Mouse (Mus musculus) spleen, adult 2 months (tissue): ENCODE measurements around the gene Anxa5. TPM values are rescaled to one million over a fixed set of nuclear protein-coding genes. Genes with fewer than 3 reads are reported as not detected.

Source experiments
- DNase-seq, 2 experiments: peaks; one replicate each; pipeline versions ENCODE4 v3.0.0 to v3.0.0-alpha.2; 2012 to 2021; ENCODE audit warnings: low spot score in 2 of 2, low read depth in 1 of 2
- H3K27ac ChIP-seq: fragments of 200-500 bp; 2 replicates; pipeline ENCODE4 v1.5.1; 2012; ENCODE audit warnings: low read length, inconsistent platforms; ENCODE audit not compliant: insufficient read depth
- H3K27me3 ChIP-seq: fragments of 200-500 bp; 2 replicates; pipeline ENCODE4 v1.6.1; 2012; ENCODE audit warnings: mild to moderate bottlenecking, moderate library complexity, low read length, inconsistent platforms; ENCODE audit not compliant: control insufficient read depth, insufficient read depth
- H3K36me3 ChIP-seq: fragments of 200-500 bp; 2 replicates; pipeline ENCODE4 v1.6.1; 2012; ENCODE audit warnings: mild to moderate bottlenecking, low read length, inconsistent platforms; ENCODE audit not compliant: control insufficient read depth, insufficient read depth
- H3K4me1 ChIP-seq: fragments of 200-500 bp; 2 replicates; pipeline ENCODE4 v1.6.1; 2011; ENCODE audit warnings: inconsistent platforms; ENCODE audit not compliant: control insufficient read depth, insufficient read depth, insufficient read length
- H3K4me3 ChIP-seq: fragments of 200-500 bp; 2 replicates; pipeline ENCODE4 v1.5.1; 2011; ENCODE audit warnings: mild to moderate bottlenecking, inconsistent platforms; ENCODE audit not compliant: insufficient read depth, insufficient read length; ENCODE audit errors: extremely low read depth
- CTCF ChIP-seq: fragments of 200-500 bp; IDR thresholded peaks from 2 replicates; pipeline ENCODE4 v1.5.1; 2011; ENCODE audit warnings: mild to moderate bottlenecking, inconsistent platforms; ENCODE audit not compliant: insufficient read depth, insufficient read length, insufficient replicate concordance; ENCODE audit errors: extremely low read depth
- POLR2A ChIP-seq: fragments of 200-500 bp; IDR thresholded peaks from 2 replicates; pipeline ENCODE4 v1.6.1; 2011; ENCODE audit warnings: low read depth, low read length, inconsistent platforms
- WGBS: fragments of 180-500 bp; shearing (Covaris S2); methylation state at CpG from one replicate; pipeline ENCODE4 v1.1.7; 2018; 5-methylcytosine and 5-hydroxymethylcytosine counted together
- polyA plus RNA-seq: library from polyadenylated mRNA; depleted of rRNA; stranded (reverse); fragments of >200 nt; gene quantifications from 2 replicates; pipeline ENCODE4 v1.2.3, GENCODE M21; 2012; rRNA removed

Anxa5 gene
- polyA plus RNA-seq, 1 experiment, result 187 TPM

DNA sequence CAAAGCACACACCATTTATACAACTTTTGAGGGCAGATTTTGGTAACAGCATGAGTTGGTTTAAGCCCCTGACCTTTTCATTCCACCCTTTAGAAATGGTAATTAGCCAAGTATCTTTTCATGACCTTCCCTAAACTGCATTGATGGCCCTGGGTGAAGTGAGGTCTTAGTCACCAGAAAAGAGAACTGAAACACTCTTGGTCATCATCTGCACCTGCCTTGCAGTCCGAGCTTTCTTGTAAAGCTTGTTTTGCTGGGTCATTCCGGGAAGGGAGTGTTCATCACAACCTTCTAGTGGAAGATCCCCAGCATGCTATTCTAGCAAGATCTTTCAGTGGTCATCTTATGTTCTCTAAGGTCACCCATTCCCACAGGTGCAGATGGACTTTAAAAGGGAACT is 73.8 kb downstream of the Anxa5 start:
- Histone ChIP-seq H3K27me3 (no peaks in the 10 kb centered on the region), H3K4me1 (no peaks in the 10 kb centered on the region), H3K4me3 (no peak overlapping the region), H3K36me3 (no peaks in the 10 kb centered on the region), H3K27ac (no peak overlapping the region)
- TF ChIP-seq POLR2A (no peak), CTCF (no peak)
- 61% methylated on average over 2 of the region's 2 CpGs for WGBS
- DNase-seq, result no peak

DNA sequence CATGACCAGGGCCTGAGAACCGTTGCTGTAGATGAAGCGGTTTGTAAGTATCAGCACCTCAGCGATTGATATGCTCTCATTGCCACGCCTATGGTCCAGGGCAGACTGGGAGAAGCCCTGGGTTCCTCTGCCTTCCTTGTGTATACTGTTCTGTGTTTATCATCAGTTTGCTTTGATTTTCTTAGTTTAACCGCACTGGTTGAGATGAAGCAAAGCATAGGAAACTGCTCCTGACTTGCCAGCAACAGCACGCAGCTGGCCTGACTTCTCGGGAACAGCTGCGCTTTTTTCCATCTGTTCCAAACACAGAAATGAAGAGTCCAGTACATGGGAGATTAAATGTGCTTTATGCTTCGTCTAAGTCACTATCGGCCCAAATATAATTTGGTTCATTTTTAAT is 75.0 kb downstream of the Anxa5 start:
- TF ChIP-seq POLR2A, result no peak
- TF ChIP-seq CTCF, result no peak
- DNase-seq, result no peak
- Histone ChIP-seq H3K27ac (no peak overlapping the region), H3K4me3 (no peak overlapping the region), H3K4me1 (no peaks in the 10 kb centered on the region), H3K27me3 (no peaks in the 10 kb centered on the region), H3K36me3 (no peaks in the 10 kb centered on the region)
- WGBS, result 89% methylated on average over 10 of the region's 10 CpGs

Other genes starting within 250 kb of the Anxa5 start
- 0.15 and 0.69 TPM in 2 replicates for gene 1810062G17Rik, start within 50 bp of the Anxa5 start, polyA plus RNA-seq
- 0.04 TPM in 2 replicates for gene Gm11549, start 45.9 kb upstream of the Anxa5 start, polyA plus RNA-seq
- gene Exosc9, start 76.7 kb upstream of the Anxa5 start, polyA plus RNA-seq, result 3.7 and 3.9 TPM in 2 replicates
- gene Ccna2, start 96.3 kb upstream of the Anxa5 start, polyA plus RNA-seq, result 31.1 and 85.0 TPM in 2 replicates
- gene Bbs7, start 137.6 kb upstream of the Anxa5 start, polyA plus RNA-seq, result 0.21 and 0.62 TPM in 2 replicates
- gene Trpc3, start 214.3 kb upstream of the Anxa5 start, polyA plus RNA-seq, result 1.1 and 1.5 TPM in 2 replicates